Mouse (Mus musculus) cerebellum, adult (tissue): Measurements from ENCODE around the gene Gm2075.
"Not testable (repeated sequence)": the region's sequence is repeated elsewhere in the genome, so short reads cannot be mapped to it uniquely, and the experiment has no call there.

Experiments used
- ATAC-seq: cut with Nextera tagmentation; 2 replicates; pipeline ENCODE4 v1.9.2; 2017; ENCODE audit warnings: mild to moderate bottlenecking, moderate library complexity, mixed read lengths; ENCODE audit not compliant: insufficient number of reproducible peaks, low FRiP score, low TSS enrichment

The Gm2075 gene

DNA sequence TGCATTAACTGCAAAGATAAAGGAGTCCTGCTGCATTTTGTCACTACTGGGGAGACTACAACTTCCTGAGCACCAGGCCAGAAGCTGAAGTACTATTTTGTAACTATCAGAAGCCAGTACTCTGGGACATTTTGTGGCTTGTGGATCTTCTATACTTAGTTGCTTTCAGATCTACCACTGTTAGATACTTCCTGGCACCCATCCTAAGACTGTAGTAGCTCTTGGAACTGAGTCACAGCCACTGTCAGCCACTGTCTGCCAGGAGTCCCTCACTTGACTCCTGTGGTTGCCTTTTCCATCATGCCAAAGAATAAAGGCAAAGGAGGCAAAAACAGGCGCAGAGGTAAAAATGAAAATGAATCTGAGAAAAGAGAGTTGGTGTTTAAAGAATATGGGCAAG is at the start of gene Gm2075:
Gene Gm2075 (plus strand): TSS at position 301 of the 400 bp plus-strand sequence.
- ATAC-seq: not testable (repeated sequence)

DNA sequence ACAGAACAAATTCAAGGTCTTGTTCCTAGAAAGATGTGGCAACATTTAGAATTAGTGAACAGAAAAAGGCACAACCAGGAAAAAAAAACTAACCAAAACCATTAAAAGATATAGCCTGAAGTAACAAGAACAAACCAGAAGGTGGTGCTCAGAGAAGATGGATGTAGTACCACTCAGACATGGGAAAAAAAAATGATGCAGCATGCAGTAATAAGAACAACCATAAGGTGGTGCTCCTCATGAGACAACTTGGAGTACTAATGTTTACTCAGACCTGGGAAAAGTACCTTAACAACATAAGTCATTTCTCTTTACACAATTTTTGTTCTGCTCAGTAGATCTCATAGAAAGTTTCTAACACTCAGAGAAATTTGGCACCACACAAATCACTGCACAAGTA is 27.6 kb upstream of the Gm2075 start:
- not testable (repeated sequence) for ATAC-seq

DNA sequence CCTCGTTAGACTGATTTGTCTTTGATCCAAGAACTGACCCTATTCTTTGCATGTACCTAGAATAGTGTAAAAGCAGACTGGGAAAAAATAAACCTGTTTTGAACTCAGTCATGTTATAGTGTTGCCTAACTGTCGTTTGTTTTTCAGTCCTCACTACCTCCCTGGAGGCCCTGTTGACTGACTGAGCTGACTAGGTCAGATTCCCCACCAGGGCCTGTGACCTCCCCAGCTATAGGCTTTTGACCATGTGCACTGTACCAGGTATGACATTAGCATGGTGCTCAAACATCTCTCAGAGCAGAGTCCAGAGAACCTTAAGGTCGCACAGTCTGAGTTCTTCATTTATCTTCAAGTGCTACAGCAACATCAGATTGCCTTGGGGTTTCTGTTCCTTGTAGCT is 7.5 kb upstream of the Gm2075 start:
- ATAC-seq: not testable (repeated sequence)

DNA sequence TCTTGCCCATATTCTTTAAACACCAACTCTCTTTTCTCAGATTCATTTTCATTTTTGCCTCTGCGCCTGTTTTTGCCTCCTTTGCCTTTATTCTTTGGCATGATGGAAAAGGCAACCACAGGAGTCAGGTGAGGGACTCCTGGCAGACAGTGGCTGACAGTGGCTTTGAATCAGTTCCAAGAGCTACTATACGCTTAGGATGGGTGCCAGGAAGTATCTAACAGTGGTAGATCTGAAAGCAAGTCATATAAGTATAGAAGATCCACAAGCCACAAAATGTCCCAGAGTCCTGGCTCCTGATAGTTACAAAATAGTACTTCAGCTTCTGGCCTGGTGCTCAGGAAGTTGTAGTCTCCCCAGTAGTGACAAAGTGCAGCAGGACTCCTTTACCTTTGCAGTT is 7.0 kb downstream of the Gm2075 start, which contains the start of gene Gm6803:
Gene Gm6803 (minus strand): TSS at position 101 of the 400 bp plus-strand sequence.
- ATAC-seq: not testable (repeated sequence)

DNA sequence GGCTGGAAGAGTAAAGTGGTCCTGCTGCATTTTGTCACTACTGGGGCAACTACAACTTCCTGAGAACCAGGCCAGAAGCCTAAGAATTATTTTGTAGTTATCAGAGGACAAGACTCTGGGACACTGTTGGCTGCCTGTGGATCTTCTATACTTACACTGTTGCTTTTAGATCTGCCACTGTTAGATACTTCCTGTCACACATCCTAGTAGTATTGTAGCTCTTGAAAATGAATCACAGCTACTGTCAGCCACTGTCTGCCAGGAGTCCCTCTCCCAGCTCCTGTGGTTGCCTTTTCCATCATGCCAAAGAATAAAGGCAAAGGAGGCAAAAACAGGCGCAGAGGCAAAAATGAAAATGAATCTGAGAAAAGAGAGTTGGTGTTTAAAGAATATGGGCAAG is 15.1 kb downstream of the Gm2075 start, which contains the start of gene Gm2056:
Gene Gm2056 (plus strand): TSS at position 301 of the 400 bp plus-strand sequence.
- ATAC-seq: not testable (repeated sequence)

DNA sequence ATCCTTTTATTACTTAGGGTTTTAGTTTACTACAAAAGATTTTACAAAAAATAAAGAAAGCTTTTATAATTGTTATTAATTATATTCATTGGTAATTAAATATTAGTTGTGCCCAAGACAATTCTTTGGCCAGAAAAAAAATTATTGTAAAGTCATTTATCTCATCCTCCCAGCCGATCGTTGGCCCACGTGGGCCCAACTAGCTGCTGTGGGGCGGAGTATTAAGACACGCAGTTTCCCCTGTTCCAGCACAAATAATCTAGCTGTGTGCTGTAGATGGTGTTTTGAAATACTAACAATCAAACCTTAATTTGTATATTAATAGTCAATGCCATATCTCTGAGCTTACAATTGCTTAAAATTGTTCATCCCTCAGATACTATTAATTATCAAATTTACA is 20.6 kb downstream of the Gm2075 start:
- ATAC-seq: not testable (repeated sequence)

DNA sequence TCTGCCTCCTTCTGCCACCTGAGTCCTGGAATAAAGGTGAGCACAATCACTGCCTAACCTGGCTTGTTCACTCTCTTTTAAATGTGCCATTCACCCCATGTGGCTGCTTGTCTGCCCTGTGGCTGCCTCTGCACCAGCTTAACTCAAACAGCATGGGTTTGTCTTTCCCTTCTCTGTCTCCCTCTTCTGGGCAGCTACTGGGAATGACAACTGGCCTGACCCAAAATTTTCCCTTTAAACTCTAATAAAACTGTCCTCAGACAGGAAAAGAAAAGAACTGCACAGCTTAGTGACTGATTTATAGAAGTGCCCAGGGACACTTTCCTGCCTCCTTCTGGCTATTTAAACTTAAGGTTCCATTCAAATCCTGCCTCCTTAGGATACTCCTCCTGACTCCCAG is 27.4 kb downstream of the Gm2075 start:
- not testable (repeated sequence) for ATAC-seq

DNA sequence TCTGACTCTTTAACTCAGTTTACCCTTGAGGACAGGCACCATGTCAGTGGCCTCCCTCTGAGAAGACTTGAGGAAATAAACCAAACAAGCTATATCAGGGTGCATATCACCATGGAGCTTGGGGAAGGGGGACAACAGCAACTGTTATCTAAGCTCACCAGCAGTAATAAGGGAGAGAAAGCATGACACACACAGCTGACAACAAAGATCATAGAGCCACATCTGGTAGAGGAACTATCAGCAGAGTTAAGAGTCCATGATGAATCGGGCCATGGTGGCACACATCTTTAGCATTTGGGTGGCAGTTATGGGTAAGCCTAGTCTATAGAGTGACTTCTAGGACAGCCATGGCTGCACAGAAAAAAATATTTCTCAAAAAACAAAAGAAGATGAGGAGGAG is 28.1 kb downstream of the Gm2075 start:
- ATAC-seq: not testable (repeated sequence)

DNA sequence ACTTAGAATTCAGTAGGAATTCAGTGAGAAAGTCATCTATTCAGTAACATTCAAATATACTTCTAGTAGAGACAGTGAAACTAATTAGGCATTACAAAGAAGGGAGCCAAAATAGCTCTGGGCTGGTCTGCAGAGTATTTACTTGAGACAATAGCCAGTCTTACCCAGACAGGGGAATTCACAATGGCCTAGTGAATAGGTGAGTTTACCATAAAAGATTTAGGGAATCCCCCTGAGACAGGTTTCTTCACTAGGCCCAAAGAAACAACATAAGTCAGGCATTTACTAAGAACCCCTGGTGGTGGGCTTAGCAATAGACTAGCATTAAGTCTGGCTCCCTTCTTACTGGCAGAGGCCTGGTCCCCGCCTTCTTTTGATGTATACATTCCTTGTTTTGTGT is 33.6 kb downstream of the Gm2075 start:
- ATAC-seq: not testable (repeated sequence)
